Mouse (Mus musculus): ENCODE results near the gene Htr1f.

The Htr1f gene

GRCm38 (mm10) chr16:64989279-64989800, 116.3 kb downstream of the Htr1f start:
- no peak for TF ChIP-seq GATA4 (IDR thresholded peaks at IDR 0.05; ENCODE audit: insufficient replicate concordance, low read length)

- TF ChIP-seq GATA4 (IDR thresholded peaks at IDR 0.05; ENCODE audit: insufficient replicate concordance, low read length): no peak
Observed at GRCm38 (mm10) chr16:64987564-64987963, 118.1 kb downstream of the Htr1f start.

- no peak for TF ChIP-seq GATA4 (IDR thresholded peaks at IDR 0.05; ENCODE audit: insufficient replicate concordance, low read length)
Observed at GRCm38 (mm10) chr16:64987049-64987448, 118.6 kb downstream of the Htr1f start.

- no peak for TF ChIP-seq GATA4 (IDR thresholded peaks at IDR 0.05; ENCODE audit: insufficient replicate concordance, low read length)
Observed at GRCm38 (mm10) chr16:64974636-64975035, 131.0 kb downstream of the Htr1f start.

GRCm38 (mm10) chr16:64973533-64974305, 131.9 kb downstream of the Htr1f start:
- no peak for TF ChIP-seq GATA4 (IDR thresholded peaks at IDR 0.05; ENCODE audit: insufficient replicate concordance, low read length)

- no peak for TF ChIP-seq GATA4 (IDR thresholded peaks at IDR 0.05; ENCODE audit: insufficient replicate concordance, low read length)
Observed at GRCm38 (mm10) chr16:64961690-64962089, 144.0 kb downstream of the Htr1f start.

- TF ChIP-seq GATA4 (IDR thresholded peaks at IDR 0.05; ENCODE audit: insufficient replicate concordance, low read length): no peak
Observed at GRCm38 (mm10) chr16:64941646-64942195, 163.9 kb downstream of the Htr1f start.

GRCm38 (mm10) chr16:64934793-64935192, 170.9 kb downstream of the Htr1f start:
- TF ChIP-seq GATA4 (IDR thresholded peaks at IDR 0.05; ENCODE audit: insufficient replicate concordance, low read length): no peak

- no peak for TF ChIP-seq GATA4 (IDR thresholded peaks at IDR 0.05; ENCODE audit: insufficient replicate concordance, low read length)
Observed at GRCm38 (mm10) chr16:64934011-64934410, 171.6 kb downstream of the Htr1f start.

- TF ChIP-seq GATA4 (IDR thresholded peaks at IDR 0.05; ENCODE audit: insufficient replicate concordance, low read length): no peak
Observed at GRCm38 (mm10) chr16:64923500-64923899, 182.2 kb downstream of the Htr1f start.

- no peak for TF ChIP-seq GATA4 (IDR thresholded peaks at IDR 0.05; ENCODE audit: insufficient replicate concordance, low read length)
Observed at GRCm38 (mm10) chr16:64908747-64909146, 196.9 kb downstream of the Htr1f start.

GRCm38 (mm10) chr16:64907112-64907511, 198.5 kb downstream of the Htr1f start:
- TF ChIP-seq GATA4 (IDR thresholded peaks at IDR 0.05; ENCODE audit: insufficient replicate concordance, low read length): no peak

- TF ChIP-seq GATA4 (IDR thresholded peaks at IDR 0.05; ENCODE audit: insufficient replicate concordance, low read length): no peak
Observed at GRCm38 (mm10) chr16:64903328-64903727, 202.3 kb downstream of the Htr1f start.

GRCm38 (mm10) chr16:64899084-64899483, 206.6 kb downstream of the Htr1f start:
- no peak for TF ChIP-seq GATA4 (IDR thresholded peaks at IDR 0.05; ENCODE audit: insufficient replicate concordance, low read length)

- TF ChIP-seq GATA4 (IDR thresholded peaks at IDR 0.05; ENCODE audit: insufficient replicate concordance, low read length): no peak
Observed at GRCm38 (mm10) chr16:64889496-64889895, 216.2 kb downstream of the Htr1f start.

GRCm38 (mm10) chr16:64885547-64885946, 220.1 kb downstream of the Htr1f start:
- TF ChIP-seq GATA4 (IDR thresholded peaks at IDR 0.05; ENCODE audit: insufficient replicate concordance, low read length): no peak

All from liver, adult (tissue).